Mouse (Mus musculus): ENCODE results near the gene Rnaset2a. TPM values are rescaled to one million over a fixed set of nuclear protein-coding genes. Genes with fewer than 3 reads are reported as not detected.
"Not testable (repeated sequence)": the region's sequence is repeated elsewhere in the genome, so short reads cannot be mapped to it uniquely, and the experiment has no call there.

The Rnaset2a gene
- 10 to 100 TPM; 52.2 to 60.3 TPM for total RNA-seq (2021)
- long read RNA-seq, experiment 1, transcript Rnaset2a-201 (9 exons, 1,793 nt), result major isoform, 44 of 52 reads
- long read RNA-seq, experiment 1, partial matches to known transcripts, result 3 of 52 reads
- long read RNA-seq, experiment 1, other reads (novel, unspliced or antisense), result 5 of 52 reads
- long read RNA-seq, experiment 2, transcript Rnaset2a-201 (9 exons, 1,793 nt), result major isoform, 155 of 209 reads
- long read RNA-seq, experiment 2, partial matches to known transcripts, result 11 of 209 reads
- long read RNA-seq, experiment 2, other reads (novel, unspliced or antisense), result 43 of 209 reads

DNA sequence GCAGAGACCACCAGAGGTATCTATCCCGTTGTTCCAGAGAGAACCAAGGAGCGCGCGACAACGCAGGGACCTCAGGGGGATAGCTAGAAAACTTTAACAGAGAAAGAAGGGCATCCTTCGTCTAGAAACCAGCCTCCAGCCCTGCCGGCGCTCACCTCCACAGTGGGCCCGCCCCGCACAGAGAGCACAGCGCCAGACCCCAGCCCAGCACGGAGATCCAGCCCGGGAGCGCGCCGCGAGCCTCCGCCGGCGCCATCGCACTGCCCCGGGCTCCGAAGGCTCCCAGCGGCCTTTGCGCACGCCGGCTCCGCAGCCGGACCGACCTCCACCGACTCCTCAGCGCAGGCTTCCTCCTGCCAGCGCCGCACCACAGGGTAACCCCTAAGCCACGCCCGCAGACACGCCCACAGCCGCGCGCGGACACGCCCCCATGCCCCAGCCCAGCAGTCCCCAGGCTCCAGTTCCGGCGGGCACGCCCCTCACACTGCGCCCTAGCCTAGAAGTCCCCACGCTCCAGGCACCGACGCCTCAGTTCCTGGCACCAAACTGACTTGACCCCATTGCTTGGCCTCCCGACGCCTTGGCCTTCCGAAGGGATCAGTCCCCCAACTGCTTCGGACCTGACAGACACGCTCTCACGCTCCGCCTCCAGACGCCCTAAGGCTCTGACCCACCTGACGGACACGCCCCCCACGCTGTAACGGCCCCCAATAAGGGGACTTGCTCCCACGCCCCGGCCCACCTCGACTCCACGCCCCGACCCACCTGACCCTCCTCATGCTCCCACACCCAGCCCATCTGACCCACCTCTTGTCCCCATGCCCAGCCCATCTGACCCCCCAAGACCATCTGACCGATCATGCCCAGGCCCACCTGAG, at the start of gene Rnaset2a, which contains the start of gene Gm49673:
Rnaset2a (minus strand) TSS at position 659 of the 878 bp plus-strand sequence.
Gm49673 (minus strand) TSS at position 350 of the 878 bp plus-strand sequence.
- DNase-seq (ENCODE audit: low spot score in 2 of 2), result not testable (repeated sequence)

DNA sequence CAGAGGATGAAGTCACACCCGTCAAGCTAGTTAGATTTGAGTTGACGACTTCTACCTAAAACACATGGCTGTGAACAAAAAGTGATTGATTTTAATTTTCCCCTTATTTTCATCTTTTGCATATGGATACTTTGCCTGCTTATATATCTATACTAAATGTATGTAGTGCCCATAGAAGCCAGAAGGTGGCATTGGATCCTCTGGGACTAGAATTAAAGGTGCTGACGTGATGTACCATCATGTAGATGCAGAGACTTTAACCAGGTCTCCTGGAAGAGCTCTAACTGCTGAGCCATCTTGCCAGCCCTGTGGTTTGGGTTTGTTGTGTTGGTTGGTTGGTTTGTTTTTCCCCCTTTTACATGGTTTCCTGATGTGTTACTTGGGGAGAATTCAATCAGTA, 49.8 kb upstream of the Rnaset2a start:
- DNase-seq (ENCODE audit: low spot score in 2 of 2), result no peak

DNA sequence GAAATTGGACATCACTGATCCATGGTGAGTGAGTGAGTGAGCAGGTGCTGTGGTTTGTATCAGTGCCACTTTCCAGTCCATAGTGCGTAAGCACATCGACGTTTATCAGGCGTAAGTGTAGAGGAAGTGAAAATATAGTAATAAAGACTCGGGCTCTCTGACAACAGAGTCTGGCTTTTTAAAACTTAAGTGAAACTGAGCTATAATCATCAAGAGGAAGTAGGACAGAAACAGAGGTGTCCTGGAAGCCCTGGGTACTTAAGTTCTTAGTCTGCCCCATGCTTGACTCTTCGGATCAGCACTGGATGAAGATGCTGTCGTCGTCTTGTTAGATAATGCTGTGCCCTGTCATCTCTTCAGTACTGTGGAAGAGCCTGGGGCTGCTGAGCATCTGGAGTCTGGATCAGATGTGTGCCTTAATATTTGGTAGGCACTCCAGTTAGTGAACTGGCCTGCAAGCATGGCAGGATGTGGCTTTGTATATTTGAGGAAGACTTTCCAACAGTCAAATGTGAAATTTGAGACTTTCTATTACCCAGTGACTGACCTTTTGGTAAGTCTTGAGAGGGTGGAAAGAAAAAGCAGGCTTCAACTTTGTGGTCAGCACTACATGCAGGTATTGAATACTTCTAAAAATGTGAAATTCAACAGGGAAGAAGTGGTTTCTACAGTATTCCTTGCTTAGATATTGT, 47.9 kb upstream of the Rnaset2a start:
- no peak for DNase-seq (ENCODE audit: low spot score in 2 of 2)

DNA sequence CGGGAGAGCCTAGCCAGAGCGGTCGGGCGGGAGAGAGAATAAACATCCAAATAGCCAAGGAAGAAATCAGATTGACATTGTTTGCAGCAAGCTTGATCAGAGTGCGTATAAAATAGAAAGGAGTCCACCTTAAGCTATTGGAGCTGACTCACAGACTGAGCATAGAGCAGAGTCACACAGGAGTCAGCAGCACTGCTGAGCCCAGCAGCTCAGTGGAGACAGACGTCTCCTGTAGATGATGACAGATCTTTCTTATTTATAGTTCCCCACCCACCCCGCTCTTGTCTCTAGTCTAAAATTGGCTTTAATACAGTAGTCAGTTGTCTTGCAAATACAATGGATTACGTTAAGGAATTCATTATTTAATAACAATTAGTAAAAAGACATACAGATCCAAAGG, 45.8 kb upstream of the Rnaset2a start:
- DNase-seq (ENCODE audit: low spot score in 2 of 2), result no peak

DNA sequence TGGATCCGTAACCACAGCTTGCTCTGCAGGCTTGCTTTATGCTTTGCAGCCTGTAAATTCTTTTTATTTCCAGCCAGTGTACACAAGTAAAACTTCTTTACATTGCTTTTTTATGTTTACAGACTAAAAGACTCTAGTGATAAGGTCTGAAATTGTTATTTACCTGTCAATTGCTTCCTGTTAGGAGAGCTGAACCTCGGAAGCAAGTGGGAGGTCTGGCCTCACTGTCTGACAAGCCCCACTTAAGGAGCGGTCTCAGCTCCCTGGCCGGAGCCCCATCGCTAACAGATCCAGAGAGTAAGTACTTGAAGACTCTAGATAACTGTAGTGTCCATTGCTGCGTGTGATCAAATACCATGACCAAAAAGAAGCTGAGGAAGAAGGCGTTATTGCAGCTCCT, 36.3 kb upstream of the Rnaset2a start:
- no peak for DNase-seq (ENCODE audit: low spot score in 2 of 2)

DNA sequence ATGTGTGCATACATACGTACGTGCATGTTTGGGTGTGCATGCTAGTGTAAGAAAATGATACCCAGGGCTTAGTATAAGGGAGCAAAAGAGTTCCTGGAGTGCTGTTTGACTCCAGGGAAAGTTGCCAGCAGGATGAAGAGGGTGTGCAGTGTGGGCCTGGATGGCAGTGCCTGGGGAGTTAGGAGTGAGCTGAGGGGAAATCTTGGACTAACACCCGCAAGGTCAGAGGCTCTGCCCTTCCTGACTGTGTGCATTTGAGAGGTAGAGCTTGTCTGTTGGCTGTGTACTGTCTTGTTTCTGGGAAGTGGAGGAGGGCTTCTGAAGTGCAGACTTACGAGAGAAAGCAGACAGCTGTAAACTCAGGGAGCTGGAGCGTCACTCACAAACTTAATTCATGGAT, 35.9 kb upstream of the Rnaset2a start:
- DNase-seq (ENCODE audit: low spot score in 2 of 2), result no peak

GRCm38 (mm10) chr17:8177090-8177489, 29.2 kb upstream of the Rnaset2a start:
- no peak for DNase-seq (ENCODE audit: low spot score in 2 of 2)

- no peak for DNase-seq (ENCODE audit: low spot score in 2 of 2)
Measured at GRCm38 (mm10) chr17:8171081-8171480, 23.2 kb upstream of the Rnaset2a start.

DNA sequence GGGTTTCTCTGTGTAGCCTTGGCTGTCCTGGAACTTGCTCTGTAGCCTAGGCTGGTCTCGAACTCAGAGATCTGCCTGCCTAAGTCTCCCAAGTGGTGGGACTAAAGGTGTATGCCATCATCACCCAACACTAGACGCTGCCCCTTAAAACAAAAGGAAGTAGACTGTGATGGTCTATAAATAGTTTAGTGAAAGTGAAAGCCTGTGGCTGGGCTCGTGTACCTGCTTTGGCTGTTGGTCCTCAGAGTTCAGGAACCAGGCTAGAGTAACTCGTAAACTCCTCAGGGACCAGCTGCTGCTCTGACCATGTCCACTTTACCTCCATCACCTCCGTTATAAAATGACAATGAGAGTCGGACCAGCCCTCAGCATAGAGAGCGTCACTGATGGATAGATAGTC, 22.4 kb upstream of the Rnaset2a start:
- DNase-seq (ENCODE audit: low spot score in 2 of 2), result no peak

GRCm38 (mm10) chr17:8167436-8167835, 19.5 kb upstream of the Rnaset2a start:
- DNase-seq (ENCODE audit: low spot score in 2 of 2), result peak in 1 of 2 experiments; percentile 35

DNA sequence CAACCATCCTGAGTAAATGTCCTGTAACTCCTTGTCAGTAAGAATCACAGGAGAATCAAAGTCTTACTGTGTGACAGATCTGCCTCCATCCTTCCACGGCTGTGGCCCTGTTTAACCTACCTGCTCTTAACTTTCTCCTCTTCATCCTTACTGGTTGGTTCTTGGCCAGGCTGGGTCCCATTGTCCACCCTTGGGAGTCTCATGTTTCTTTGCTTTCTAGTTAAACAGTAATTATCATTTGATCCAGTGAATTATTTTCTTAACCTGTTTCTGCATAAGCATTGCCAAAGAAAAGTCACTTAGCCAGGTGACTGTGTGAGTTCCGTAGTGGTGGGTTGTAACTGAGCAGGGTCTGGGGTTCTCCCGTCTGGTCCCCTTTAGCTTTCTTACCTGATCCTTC, 18.6 kb upstream of the Rnaset2a start:
- not testable (repeated sequence) for DNase-seq (ENCODE audit: low spot score in 2 of 2)

- not testable (repeated sequence) for DNase-seq (ENCODE audit: low spot score in 2 of 2)
Measured at GRCm38 (mm10) chr17:8165977-8166376, 18.1 kb upstream of the Rnaset2a start.

DNA sequence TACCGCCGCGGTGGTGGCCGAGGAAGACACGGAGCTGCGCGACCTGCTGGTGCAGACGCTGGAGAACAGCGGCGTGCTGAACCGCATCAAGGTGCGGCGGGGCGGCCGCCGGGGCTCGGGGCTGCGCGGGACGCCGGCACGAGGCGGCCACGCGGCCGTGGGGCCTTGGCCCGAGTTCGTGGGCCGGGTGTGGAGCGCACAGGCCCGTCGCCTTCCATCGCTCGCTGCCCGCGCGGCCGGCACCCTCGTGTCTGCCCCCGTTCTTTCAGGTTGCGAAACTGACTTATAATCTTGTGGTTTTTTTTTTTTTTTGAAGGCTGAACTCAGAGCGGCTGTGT, 17.7 kb upstream of the Rnaset2a start:
- DNase-seq (ENCODE audit: low spot score in 2 of 2), result peak; percentile 39 to 41

DNA sequence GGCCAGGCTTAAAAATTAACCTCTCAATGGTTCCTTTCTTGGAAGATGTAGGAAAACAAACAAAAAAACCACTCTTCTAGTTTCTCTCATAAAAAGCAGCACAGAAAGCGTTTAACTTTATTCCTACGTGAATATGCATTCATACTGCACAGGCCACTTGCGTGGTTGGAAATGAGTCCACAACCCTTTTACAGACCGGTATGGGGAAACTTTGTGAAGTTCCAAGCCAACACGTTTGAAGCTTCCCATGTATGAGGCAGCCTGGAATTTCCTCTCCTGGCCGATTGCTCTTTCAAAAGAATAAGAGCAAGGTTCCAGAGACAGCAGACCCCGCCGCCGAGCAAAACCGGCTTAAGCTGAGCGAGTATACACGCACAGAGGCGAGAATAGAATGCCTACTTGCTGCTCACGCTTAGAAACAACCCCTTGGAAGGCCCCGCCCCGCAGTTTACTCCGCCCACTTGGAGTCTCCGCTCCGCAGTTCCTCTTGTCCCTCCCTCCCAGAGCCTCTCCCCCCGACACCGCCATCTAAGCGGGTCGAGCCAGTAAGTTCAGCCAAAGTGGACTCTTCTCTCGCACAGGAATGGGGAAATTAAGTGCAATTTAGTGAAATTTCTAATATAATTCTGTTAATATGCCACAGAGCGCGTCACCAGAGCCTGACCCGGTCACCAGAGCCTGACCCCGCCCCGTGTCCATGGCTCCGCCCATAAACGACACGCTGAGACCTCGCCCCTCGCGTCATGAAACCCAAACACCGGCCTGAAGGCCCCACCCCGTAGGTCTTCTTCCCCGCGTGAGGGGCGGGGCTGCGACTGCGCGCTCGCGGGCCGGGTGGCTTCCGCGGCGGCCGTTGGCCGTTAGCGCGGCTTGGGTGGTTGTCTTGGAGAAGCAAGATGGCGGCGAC, 17.1 kb upstream of the Rnaset2a start, which contains the start of gene Fgfr1op:
Fgfr1op (plus strand) TSS at position 801 of the 907 bp plus-strand sequence.
- peak; percentile 36 to 69 for DNase-seq (ENCODE audit: low spot score in 2 of 2)

DNA sequence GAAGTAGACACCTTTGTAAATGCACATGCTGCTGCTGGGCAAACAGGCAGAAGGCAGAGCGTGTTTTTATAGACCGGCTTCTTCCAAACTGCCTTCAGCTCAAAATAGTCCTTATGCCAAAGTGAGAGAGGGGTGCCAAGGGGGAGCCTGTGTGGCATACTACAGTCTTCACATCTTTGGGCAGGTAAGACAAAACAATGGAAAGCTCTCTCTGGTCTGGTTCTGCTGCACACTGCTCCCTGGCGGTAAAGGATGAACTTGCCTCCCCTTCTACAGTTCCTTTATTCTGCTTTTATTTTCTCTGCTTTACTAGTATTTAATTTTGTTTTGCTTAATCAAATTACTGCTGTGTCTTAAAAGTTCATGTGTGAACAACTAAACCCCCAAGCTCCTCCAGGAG, 13.1 kb upstream of the Rnaset2a start:
- DNase-seq (ENCODE audit: low spot score in 2 of 2), result not testable (repeated sequence)

DNA sequence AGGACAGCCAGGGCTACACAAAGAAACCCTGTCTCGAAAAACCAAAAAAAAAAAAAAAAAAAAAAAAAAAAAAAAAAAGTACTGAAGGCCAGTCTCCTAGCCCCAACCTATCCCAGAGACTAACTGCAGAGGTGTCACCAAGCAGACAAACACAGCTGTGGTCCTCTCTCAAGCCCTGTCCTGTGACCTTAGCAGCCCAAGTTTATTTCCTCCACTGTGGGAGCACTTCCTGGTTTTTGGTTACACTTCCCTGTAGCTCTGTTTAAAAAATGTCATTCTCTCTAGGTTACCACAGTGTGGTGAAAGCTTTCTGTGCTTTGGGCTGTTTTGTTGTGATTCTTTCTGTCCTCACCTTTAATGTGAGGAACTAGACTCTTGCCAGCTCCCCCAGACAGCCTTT, 10.7 kb upstream of the Rnaset2a start:
- DNase-seq (ENCODE audit: low spot score in 2 of 2), result not testable (repeated sequence)

- not testable (repeated sequence) for DNase-seq (ENCODE audit: low spot score in 2 of 2)
Measured at GRCm38 (mm10) chr17:8155982-8156381, 8.1 kb upstream of the Rnaset2a start.

DNA sequence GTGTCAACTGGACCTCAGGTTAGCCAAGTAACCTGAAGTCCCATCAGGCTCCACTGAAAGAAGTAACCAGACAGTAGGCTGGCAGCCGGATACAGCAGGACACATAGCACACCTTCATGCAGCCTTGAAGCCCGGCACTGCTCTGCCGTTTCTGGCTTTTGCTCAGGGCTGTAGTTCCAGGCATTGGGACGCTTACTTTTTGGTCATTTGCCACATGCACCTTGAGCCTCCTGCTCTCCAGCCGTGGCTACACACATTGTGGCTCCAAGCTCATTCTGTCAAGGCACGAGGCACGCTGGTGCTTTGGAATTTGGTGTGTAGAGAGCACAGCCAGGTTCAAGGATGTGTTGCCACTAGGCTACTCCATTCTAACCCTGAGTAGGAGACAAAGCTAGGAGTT, 7.1 kb upstream of the Rnaset2a start:
- not testable (repeated sequence) for DNase-seq (ENCODE audit: low spot score in 2 of 2)

GRCm38 (mm10) chr17:8146931-8147330, 966 bp downstream of the Rnaset2a start:
- not testable (repeated sequence) for DNase-seq (ENCODE audit: low spot score in 2 of 2)

Data from adrenal gland, adult 18-20 months (tissue).